Mouse (Mus musculus) myocyte (in vitro differentiated cells): ENCODE data around the gene Naglu.
"Not testable (repeated sequence)": the region's sequence is repeated elsewhere in the genome, so short reads cannot be mapped to it uniquely, and the experiment has no call there.

ENCODE experiments used
- CEBPB ChIP-seq: IDR thresholded peaks from 2 replicates; pipeline ENCODE4 v1.6.1; 2011; ENCODE audit warnings: mild to moderate bottlenecking, moderate library complexity; ENCODE audit not compliant: poor library complexity, insufficient read depth, severe bottlenecking
- POLR2A ChIP-seq: IDR thresholded peaks from one replicate; pipeline ENCODE4 v1.6.1; 2011; ENCODE audit warnings: low read depth, mild to moderate bottlenecking, control low read depth, moderate library complexity; ENCODE audit not compliant: insufficient read length

GRCm38 (mm10) chr11:101125008-101125407, 55.2 kb downstream of the Naglu start:
- TF ChIP-seq POLR2A, CEBPB: not testable (repeated sequence)
